Mouse (Mus musculus) intestine, embryonic 15.5 days (tissue): ENCODE measurements around the gene Selenow. TPM values are rescaled to one million over a fixed set of nuclear protein-coding genes. Genes with fewer than 3 reads are reported as not detected.
"Not testable (repeated sequence)": the region's sequence is repeated elsewhere in the genome, so short reads cannot be mapped to it uniquely, and the experiment has no call there.

Experiments
- ATAC-seq: fragments of 200-750 bp; cut with Nextera tagmentation; 2 replicates; pipeline ENCODE4 v1.8.0; 2017; ENCODE audit warnings: moderate TSS enrichment, moderate library complexity
- H3K27ac ChIP-seq: fragments of 300-500 bp; sonication (generic); 2 replicates; pipeline ENCODE4 v1.5.1; 2015; ENCODE audit warnings: mild to moderate bottlenecking, inconsistent platforms
- H3K27me3 ChIP-seq: fragments of 300-500 bp; sonication (generic); replicated peaks from 2 replicates; pipeline ENCODE4 v1.6.1; 2015; ENCODE audit warnings: inconsistent platforms
- H3K36me3 ChIP-seq: fragments of 300-500 bp; sonication (generic); 2 replicates; pipeline ENCODE4 v1.6.1; 2015; ENCODE audit warnings: inconsistent platforms
- H3K4me1 ChIP-seq: fragments of 300-500 bp; sonication (generic); replicated peaks from 2 replicates; pipeline ENCODE4 v1.6.1; 2015; ENCODE audit warnings: inconsistent platforms
- H3K4me2 ChIP-seq: fragments of 300-500 bp; sonication (generic); replicated peaks from 2 replicates; pipeline ENCODE4 v1.6.1; 2015; ENCODE audit warnings: mild to moderate bottlenecking, inconsistent platforms
- H3K4me3 ChIP-seq: fragments of 300-500 bp; sonication (generic); replicated peaks from 2 replicates; pipeline ENCODE4 v1.5.1; 2015; ENCODE audit warnings: inconsistent platforms
- H3K9ac ChIP-seq: fragments of 300-500 bp; sonication (generic); 2 replicates; pipeline ENCODE4 v1.6.1; 2015; ENCODE audit warnings: inconsistent platforms
- H3K9me3 ChIP-seq: fragments of 300-500 bp; sonication (generic); 2 replicates; pipeline ENCODE4 v1.6.1; 2016; ENCODE audit warnings: inconsistent platforms
- WGBS: fragments of 180-500 bp; shearing (Covaris S2); methylation state at CpG from one replicate; pipeline ENCODE4 v1.1.7; 2015; 5-methylcytosine and 5-hydroxymethylcytosine counted together
- polyA plus RNA-seq: library from polyadenylated mRNA; unstranded; fragments of >200 nt; fragmentation: Nextera tagmentation; extraction: Ambion mirVana; gene quantifications from 2 replicates; pipeline ENCODE4 v1.2.1, GENCODE M21; 2015

The Selenow gene
- polyA plus RNA-seq, 1 experiment from 2014 or later: 657 TPM

DNA sequence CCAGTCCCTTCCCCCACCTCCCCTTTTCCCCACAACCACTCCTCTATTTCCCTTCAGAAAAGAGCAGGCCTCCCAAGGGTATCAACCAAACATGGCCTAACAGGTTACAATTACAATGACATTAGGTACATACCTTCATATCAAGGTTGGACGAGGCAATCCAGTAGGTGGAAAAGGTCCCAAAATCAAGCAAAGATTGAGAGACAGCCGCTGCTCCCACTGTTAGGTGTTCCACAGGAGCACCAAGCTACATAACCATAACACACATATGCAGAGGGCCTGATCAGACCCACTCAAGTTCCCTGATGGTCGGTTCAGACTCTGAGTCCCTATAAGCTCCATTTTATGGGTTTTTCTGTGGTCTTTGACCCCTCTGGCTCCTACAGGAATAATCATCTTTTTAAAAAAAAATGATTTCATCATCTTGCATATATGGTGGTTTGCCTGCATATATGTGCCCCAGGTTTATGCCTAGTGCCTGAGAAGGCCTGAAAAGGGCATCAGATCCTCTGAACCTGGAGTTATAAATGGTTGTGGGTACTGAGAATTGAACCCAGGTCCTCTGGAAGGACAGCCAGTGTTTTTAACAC is 6.0 kb downstream of the Selenow start:
- ATAC-seq: no peak
- no peaks in the 10 kb centered on the region for H3K27me3 ChIP-seq
- H3K4me1 ChIP-seq: peaks cover 12% of the 10 kb centered on the region
- H3K4me2 ChIP-seq: no peak overlapping the region
- H3K9me3 ChIP-seq: no peaks in the 10 kb centered on the region
- H3K9ac ChIP-seq: no peak overlapping the region
- H3K36me3 ChIP-seq: peaks cover 19% of the 10 kb centered on the region; the same call in 1 of the 2 replicates
- no peak overlapping the region for H3K27ac ChIP-seq
- WGBS: 70% methylated on average over 3 of the region's 3 CpGs
- no peak overlapping the region for H3K4me3 ChIP-seq

DNA sequence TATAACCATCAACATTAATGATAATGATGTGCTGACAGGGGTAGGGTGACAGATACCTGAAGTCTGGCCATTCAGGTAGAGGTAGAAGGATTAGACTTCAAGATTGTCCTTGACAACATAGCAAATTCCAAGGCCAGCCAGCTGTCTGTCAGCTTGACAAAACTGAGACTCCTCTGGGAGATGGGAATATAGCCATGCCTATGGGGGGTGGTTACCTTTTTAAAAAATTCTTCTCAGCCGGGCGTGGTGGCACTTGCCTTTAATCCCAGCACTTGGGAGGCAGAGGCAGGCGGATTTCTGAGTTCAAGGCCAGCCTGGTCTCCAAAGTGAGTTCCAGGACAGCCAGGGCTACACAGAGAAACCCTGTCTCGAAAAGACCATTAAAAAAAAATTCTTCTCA is 6.5 kb downstream of the Selenow start:
- not testable (repeated sequence) for H3K27ac ChIP-seq, H3K9me3 ChIP-seq, H3K4me2 ChIP-seq, H3K4me3 ChIP-seq, ATAC-seq, H3K4me1 ChIP-seq, H3K27me3 ChIP-seq, H3K9ac ChIP-seq
- peaks cover 19% of the 10 kb centered on the region; the same call in 1 of the 2 replicates for H3K36me3 ChIP-seq
- WGBS: 87% methylated on average over 4 of the region's 4 CpGs

DNA sequence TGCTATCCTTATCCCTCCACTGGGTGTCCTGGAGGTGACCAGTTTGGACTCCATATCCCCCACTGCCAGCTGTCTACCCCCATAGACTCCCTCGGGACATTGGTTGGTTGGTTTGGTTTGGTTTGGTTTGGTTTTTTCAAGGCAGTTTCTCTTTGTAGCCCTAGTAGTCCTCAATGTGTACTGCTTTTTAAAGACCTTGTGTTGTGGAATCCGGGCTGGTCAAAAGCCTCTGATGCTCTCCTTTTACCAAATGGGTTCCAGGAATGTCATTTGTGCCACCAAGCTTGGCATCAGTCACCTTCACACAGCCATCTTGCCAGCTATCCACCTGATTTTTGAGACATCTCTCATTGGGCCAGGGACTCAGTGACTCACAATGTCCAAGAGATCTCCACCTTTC is 7.5 kb downstream of the Selenow start:
- peaks cover 13% of the 10 kb centered on the region; the same call in 1 of the 2 replicates for H3K36me3 ChIP-seq
- no peak overlapping the region for H3K4me2 ChIP-seq
- H3K9me3 ChIP-seq: no peaks in the 10 kb centered on the region
- H3K27ac ChIP-seq: no peak overlapping the region
- 76% methylated on average over 2 of the region's 2 CpGs for WGBS
- ATAC-seq: no peak
- no peak overlapping the region for H3K4me3 ChIP-seq
- H3K4me1 ChIP-seq: no peaks in the 10 kb centered on the region
- H3K9ac ChIP-seq: no peak overlapping the region
- H3K27me3 ChIP-seq: no peaks in the 10 kb centered on the region

DNA sequence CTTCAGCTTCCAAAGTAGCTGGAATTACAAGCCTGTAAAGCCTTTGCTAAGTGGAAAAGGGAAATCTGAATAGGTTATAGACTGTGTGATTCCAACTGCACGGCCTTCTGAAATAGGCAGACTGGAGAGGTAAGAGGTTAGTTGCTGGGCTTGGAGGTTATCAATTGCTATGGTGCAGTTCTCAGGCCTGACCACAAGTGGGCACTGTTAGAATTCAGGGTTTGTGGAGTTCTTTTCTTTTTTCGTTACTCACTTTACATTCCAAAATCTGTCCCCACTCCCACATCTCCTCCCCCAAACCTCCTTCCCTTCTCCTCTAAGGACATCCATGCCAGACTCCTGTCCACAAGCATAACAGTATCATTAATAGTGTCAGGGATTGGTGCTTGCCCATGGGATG is 8.0 kb downstream of the Selenow start:
- ATAC-seq: no peak
- Histone ChIP-seq H3K36me3 (peaks cover 9% of the 10 kb centered on the region; the same call in 1 of the 2 replicates), H3K4me1 (no peaks in the 10 kb centered on the region), H3K4me2 (no peak overlapping the region), H3K4me3 (no peak overlapping the region), H3K27me3 (no peaks in the 10 kb centered on the region), H3K27ac (no peak overlapping the region), H3K9me3 (no peaks in the 10 kb centered on the region), H3K9ac (no peak overlapping the region)
- WGBS: 43% methylated on average over 2 of the region's 2 CpGs

DNA sequence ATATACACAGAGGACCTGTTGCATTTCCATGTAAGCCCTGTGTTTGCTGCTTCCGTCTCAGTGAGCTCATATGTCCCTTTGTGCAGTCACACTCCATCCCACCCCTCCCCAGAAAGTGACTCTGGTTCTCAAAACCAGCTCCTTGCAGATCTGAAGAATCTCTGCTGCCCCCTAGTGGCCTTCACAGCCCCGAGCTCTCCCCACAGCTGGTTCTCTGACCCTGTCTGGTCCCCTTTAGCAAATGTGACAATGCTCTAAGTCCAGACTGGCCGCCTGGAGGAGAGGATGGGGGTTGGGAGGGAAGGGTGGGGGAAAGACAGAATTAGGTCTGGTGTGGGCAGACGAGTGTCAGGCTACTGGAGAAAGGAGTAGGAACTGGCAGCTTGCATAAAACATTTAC is 10.0 kb downstream of the Selenow start:
- ATAC-seq: peak; percentile 54
- 1% methylated on average over 4 of the region's 4 CpGs for WGBS

DNA sequence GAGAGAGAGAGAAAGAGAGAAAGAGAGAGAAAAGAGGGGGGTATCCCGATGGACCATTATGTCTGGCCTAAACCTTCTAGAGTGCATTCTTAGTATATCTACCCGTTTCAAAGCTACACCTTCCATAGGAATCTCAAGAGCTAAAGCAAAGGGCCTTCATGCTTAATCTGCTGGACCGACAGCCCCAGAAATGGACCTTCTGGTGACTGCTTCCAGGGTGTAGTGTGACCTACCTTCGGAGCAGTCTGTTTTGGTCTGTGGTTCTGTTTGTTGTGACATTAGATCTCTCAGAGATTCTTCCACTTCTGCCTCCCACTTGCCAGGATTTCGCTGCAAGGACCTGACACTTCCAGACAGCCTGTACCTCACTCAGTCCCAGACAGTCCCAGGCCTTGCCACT is 11.7 kb downstream of the Selenow start:
- ATAC-seq: no peak
- Histone ChIP-seq H3K4me1 (no peaks in the 10 kb centered on the region), H3K9me3 (no peaks in the 10 kb centered on the region), H3K4me2 (no peak overlapping the region), H3K27me3 (no peaks in the 10 kb centered on the region), H3K4me3 (no peak overlapping the region), H3K9ac (no peak overlapping the region), H3K27ac (no peak overlapping the region), H3K36me3 (no peaks in the 10 kb centered on the region)
- 79% methylated on average over 5 of the region's 5 CpGs for WGBS

More for the DNA sequence above, 10.0 kb downstream of the Selenow start:
- Histone ChIP-seq H3K36me3 (no peaks in the 10 kb centered on the region), H3K4me3 (no peak overlapping the region), H3K4me1 (no peaks in the 10 kb centered on the region), H3K9me3 (no peaks in the 10 kb centered on the region), H3K9ac (no peak overlapping the region), H3K4me2 (no peak overlapping the region), H3K27me3 (no peaks in the 10 kb centered on the region), H3K27ac (no peak overlapping the region)

DNA sequence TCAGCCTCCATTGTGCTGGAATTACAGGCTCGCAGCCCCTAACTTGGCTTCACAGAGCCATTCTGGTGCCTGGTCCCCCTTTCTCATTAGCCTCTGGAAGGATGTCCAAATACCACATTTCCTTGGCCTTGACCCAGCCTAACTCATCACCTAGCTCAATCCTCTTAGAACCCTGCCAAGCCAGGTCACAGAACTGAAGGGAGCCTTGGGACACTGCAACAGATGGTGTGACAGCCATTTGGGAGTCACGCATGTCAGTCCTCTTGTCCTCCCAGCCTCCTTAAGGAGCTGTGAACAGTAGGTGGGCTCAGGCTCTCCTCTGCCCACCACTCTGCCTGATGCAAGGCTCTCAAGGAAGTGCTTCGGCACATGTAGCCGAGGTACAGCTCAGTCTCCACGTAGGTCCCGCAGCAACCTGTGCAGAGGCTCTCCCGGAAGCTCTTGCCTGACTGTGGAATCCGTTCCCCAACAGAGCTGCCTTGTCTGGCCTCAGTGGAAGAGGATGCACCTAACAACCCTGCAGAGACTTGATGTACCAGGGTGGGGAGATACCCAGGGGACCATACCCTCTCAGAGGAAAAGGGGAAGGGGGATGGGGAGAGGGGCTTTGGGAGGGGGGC is 14.1 kb downstream of the Selenow start:
- no peak overlapping the region for H3K4me2 ChIP-seq
- WGBS: 78% methylated on average over 8 of the region's 8 CpGs

DNA sequence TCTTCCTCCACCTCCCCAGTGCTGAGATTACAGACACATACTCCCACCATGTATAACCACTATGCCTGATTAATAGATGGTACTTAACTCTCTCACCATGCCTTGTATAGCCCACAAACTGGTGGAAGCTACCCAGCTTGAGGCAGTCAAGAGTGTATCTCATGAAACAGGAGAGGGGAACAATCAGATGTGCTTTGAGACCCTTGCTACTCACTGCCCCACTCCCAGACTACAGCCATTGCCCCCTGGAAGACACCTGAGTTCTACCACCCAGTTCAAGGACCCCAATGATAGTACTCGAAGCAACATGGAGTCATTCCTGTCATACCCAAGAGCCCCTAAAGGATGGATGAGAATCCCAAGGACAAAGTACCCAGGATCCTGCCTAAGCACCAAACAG is 15.6 kb downstream of the Selenow start:
- Histone ChIP-seq H3K27me3 (no peaks in the 10 kb centered on the region), H3K4me1 (no peaks in the 10 kb centered on the region), H3K27ac (no peak overlapping the region), H3K9me3 (no peaks in the 10 kb centered on the region), H3K36me3 (no peaks in the 10 kb centered on the region), H3K4me3 (no peak overlapping the region), H3K9ac (no peak overlapping the region), H3K4me2 (no peak overlapping the region)
- no peak for ATAC-seq
- WGBS: 78% methylated on average over 1 of the region's 1 CpGs

More for the DNA sequence above, 14.1 kb downstream of the Selenow start:
- H3K4me1 ChIP-seq: no peaks in the 10 kb centered on the region
- H3K36me3 ChIP-seq: no peaks in the 10 kb centered on the region
- H3K9ac ChIP-seq: no peak overlapping the region
- no peak overlapping the region for H3K27ac ChIP-seq
- ATAC-seq: no peak
- H3K4me3 ChIP-seq: no peak overlapping the region
- H3K27me3 ChIP-seq: no peaks in the 10 kb centered on the region
- H3K9me3 ChIP-seq: no peaks in the 10 kb centered on the region

DNA sequence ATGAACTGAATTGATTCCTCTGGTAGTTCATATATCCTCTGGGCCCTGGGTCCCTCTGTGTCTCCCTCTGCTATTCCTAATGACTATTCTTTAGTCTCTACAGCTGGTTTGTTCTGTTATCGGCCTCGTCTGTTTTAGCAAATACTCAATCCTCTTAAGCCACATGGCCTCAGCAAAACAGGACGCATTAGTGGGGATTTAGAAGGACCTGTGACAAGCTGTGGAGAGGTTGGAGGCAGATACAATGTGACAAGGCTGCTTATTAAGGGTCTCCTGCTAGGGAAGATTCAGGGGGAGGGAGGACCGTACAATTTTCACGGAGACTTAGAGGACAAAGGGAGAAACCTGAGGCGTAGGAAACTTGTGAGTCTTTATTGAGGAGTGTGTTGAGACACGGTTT is 16.3 kb downstream of the Selenow start:
- H3K27ac ChIP-seq: no peak overlapping the region
- H3K4me2 ChIP-seq: no peak overlapping the region
- no peak overlapping the region for H3K9ac ChIP-seq
- H3K9me3 ChIP-seq: no peaks in the 10 kb centered on the region
- WGBS: 77% methylated on average over 7 of the region's 7 CpGs
- H3K27me3 ChIP-seq: no peaks in the 10 kb centered on the region
- ATAC-seq: no peak
- no peak overlapping the region for H3K4me3 ChIP-seq
- no peaks in the 10 kb centered on the region for H3K4me1 ChIP-seq
- H3K36me3 ChIP-seq: no peaks in the 10 kb centered on the region

DNA sequence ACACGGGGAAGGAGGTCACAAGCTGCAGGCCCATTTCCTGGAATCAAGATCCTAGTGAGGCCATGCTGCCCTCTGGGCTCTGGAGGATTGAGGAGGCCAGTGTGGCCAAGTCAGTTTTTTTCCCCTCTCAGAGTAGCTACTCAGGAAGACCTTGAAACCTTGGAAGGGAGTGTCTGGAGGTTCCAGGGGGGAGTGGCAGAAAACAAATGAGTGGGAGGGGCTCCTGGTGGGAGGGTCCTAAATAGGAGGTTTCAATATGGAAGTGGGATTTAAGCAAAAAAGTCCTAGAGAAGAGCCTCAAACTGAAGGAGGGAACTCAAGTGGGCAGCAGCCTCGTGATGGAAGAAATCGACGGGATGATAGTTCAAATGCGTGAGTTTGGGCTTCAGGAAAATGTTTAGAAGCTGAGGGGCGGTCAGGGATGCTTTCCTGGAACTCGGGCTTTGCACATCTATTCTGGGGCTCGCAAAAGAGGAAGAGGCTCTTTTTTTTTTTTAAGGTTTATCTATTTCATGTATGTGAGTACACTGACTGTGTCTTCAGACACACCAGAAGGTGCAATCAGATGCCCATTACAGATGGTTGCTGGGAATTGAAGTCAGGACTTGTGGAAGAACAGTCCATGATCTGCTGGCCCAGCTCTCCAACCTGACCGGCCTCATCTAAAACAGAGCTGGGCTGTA is 20.7 kb downstream of the Selenow start:
- Histone ChIP-seq H3K27ac (no peak overlapping the region), H3K4me1 (no peaks in the 10 kb centered on the region), H3K9me3 (no peaks in the 10 kb centered on the region), H3K4me2 (no peak overlapping the region), H3K4me3 (no peak overlapping the region), H3K36me3 (no peaks in the 10 kb centered on the region), H3K27me3 (no peaks in the 10 kb centered on the region), H3K9ac (no peak overlapping the region)
- 78% methylated on average over 9 of the region's 9 CpGs for WGBS
- no peak for ATAC-seq

DNA sequence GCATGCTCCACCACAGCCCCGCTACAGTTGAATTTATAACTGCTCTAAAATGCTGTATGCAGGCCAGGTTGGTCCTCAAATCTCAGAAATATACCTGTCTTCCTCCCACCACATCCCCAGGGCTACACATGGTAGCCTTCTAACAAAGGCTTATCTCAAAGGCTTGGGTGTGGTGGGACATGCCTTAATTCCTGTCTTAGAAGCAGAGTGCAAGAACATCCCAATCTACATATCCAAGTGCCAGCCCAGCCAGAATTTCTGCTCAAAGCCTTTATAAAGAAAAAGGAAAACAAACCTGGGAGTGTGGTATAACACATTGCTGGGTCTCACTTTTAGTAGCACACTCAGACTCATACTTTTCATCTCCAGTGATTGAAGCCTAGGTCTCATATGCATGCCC is 28.0 kb downstream of the Selenow start:
- no peaks in the 10 kb centered on the region for H3K4me1 ChIP-seq
- H3K4me2 ChIP-seq: no peak overlapping the region
- H3K36me3 ChIP-seq: no peaks in the 10 kb centered on the region
- H3K9me3 ChIP-seq: no peaks in the 10 kb centered on the region
- ATAC-seq: no peak
- H3K27ac ChIP-seq: no peak overlapping the region
- H3K9ac ChIP-seq: no peak overlapping the region
- WGBS: 88% methylated on average over 1 of the region's 1 CpGs
- no peak overlapping the region for H3K4me3 ChIP-seq
- H3K27me3 ChIP-seq: no peaks in the 10 kb centered on the region

DNA sequence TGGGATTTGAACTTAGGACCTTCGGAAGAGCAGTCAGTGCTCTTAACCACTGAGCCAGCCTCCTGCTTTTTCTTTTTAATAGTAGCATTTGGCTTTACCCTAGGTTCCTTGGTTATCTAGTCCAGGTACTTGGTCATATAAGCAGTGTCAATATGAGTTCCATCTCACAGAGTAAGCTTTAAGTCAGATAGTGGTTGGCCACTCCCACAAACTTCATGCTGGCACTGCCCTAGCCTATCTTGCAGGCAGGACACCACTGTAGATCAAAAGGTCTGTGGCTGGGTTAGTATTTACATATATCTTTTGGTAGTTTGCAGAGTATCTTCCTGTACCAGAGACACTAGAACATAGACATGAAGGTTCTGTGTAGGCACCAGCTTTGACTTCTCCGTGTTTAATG is 38.1 kb downstream of the Selenow start:
- Histone ChIP-seq H3K4me2 (no peak overlapping the region), H3K9me3 (no peaks in the 10 kb centered on the region), H3K4me3 (no peak overlapping the region), H3K27ac (no peak overlapping the region), H3K4me1 (no peaks in the 10 kb centered on the region), H3K9ac (no peak overlapping the region), H3K36me3 (no peaks in the 10 kb centered on the region), H3K27me3 (no peaks in the 10 kb centered on the region)
- no peak for ATAC-seq
- WGBS: 85% methylated on average over 2 of the region's 2 CpGs

DNA sequence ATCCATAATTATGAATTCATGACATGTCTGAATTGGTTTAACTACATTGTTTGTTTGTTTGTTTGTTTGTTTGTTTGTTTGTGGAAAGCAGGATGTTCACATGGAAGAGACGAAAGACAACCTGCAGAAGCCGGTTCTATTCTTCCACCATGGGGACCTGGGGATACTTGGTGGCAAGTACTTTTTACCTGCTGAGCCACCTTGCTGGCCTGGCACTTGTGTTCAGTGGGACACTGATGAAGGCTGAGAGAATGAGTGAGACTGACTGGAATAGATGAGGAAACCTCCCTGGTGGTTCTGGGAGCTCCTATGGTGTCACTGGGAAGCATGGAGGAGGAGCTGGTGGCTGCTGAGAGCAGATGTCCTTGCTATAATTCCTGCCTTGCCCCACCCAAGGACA is 39.9 kb downstream of the Selenow start, which contains the start of gene Crxos:
Crxos (plus strand) TSS at position 301 of the 400 bp plus-strand sequence.
- no peak within 1 kb of the TSS for H3K4me2 ChIP-seq
- H3K9ac ChIP-seq: no peak within 1 kb of the TSS
- no peaks in the 10 kb centered on the region for H3K36me3 ChIP-seq
- no peaks in the 10 kb centered on the region for H3K9me3 ChIP-seq
- no peak for ATAC-seq
- H3K27ac ChIP-seq: no peak within 1 kb of the TSS
- no peaks in the 10 kb centered on the region for H3K27me3 ChIP-seq
- 88% methylated on average over 2 of the region's 2 CpGs for WGBS
- H3K4me1 ChIP-seq: no peaks in the 10 kb centered on the region
- no peak within 1 kb of the TSS for H3K4me3 ChIP-seq
